Mouse (Mus musculus) limb, embryonic 12.5 days (tissue): ENCODE data around the gene Ptch1. TPM values are rescaled to one million over a fixed set of nuclear protein-coding genes. Genes with fewer than 3 reads are reported as not detected.

ENCODE experiments used
- ATAC-seq: fragments of 200-750 bp; cut with Nextera tagmentation; 2 replicates; pipeline ENCODE4 v1.8.0; 2017; ENCODE audit warnings: low read depth, moderate TSS enrichment; ENCODE audit not compliant: insufficient number of reproducible peaks, insufficient read depth, low FRiP score, low TSS enrichment
- H3K27ac ChIP-seq: fragments of 300-500 bp; sonication (generic); 2 replicates; pipeline ENCODE4 v1.5.1; 2016; ENCODE audit warnings: mild to moderate bottlenecking, moderate library complexity
- H3K27me3 ChIP-seq: fragments of 300-500 bp; sonication (generic); 2 replicates; pipeline ENCODE4 v1.6.1; 2016; ENCODE audit warnings: mild to moderate bottlenecking, moderate library complexity
- H3K36me3 ChIP-seq: fragments of 300-500 bp; sonication (generic); 2 replicates; pipeline ENCODE4 v1.6.1; 2016; ENCODE audit warnings: mild to moderate bottlenecking, moderate library complexity
- H3K4me1 ChIP-seq: fragments of 300-500 bp; sonication (generic); replicated peaks from 2 replicates; pipeline ENCODE4 v1.6.1; 2016
- H3K4me2 ChIP-seq: fragments of 300-500 bp; sonication (generic); 2 replicates; pipeline ENCODE4 v1.6.1; 2016; ENCODE audit warnings: mild to moderate bottlenecking, moderate library complexity
- H3K4me3 ChIP-seq: fragments of 300-500 bp; sonication (generic); replicated peaks from 2 replicates; pipeline ENCODE4 v1.5.1; 2016; ENCODE audit warnings: mild to moderate bottlenecking
- H3K9ac ChIP-seq: fragments of 300-500 bp; sonication (generic); replicated peaks from 2 replicates; pipeline ENCODE4 v1.6.1; 2016; ENCODE audit warnings: mild to moderate bottlenecking, moderate library complexity
- H3K9me3 ChIP-seq: fragments of 300-500 bp; sonication (generic); 2 replicates; pipeline ENCODE4 v1.6.1; 2016; ENCODE audit warnings: mild to moderate bottlenecking, moderate library complexity
- whole genome bisulfite sequencing: fragments of 180-500 bp; shearing (Covaris S2); methylation state at CpG from one replicate; pipeline ENCODE4 v1.1.7; 2016; 5-methylcytosine and 5-hydroxymethylcytosine counted together
- polyA plus RNA-seq: library from polyadenylated mRNA; unstranded; fragments of >200 nt; fragmentation: Nextera tagmentation; extraction: Ambion mirVana; gene quantifications from 2 replicates; pipeline ENCODE4 v1.2.1, GENCODE M21; 2016

Ptch1 gene
- polyA plus RNA-seq, 1 experiment from 2014 or later, result 21.6 TPM

DNA sequence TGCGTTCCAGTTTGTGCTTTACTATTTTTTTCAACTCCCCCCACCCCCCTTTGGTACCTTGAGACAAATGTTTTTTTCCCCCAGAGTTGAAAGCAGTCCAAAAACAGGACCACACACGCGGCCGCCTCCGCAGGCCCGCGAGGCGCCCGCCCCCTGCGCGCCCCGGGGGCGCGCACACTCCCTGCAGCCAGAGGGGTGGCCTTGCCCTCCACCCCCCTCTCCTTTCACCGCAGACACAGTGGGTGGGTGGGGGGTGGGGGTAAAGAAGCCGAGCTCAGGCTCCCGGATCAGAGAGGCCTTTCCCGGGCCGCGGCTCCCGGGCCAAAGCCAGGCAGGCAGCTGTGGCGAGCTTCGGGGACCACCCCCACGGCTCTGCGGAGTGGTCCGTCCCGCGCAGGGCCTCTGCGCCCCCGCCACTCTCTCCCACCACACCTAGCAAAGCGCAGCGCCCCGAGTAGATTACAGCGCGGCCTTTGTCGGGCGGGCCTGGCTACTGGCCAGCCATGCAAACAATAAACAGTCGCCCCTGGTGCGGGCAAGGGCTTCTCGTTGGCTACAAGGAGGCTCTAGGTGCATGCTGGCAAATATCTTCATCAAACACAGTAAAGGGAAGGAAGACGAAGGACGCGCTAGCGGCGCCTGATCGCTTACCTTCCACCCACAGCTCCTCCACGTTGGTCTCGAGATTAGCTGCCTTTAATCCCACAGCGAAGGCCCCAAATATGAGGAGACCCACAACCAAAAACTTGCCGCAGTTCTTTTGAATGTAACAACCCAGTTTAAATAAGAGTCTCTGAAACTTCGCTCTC is 10.2 kb downstream of the Ptch1 start:
- ATAC-seq, result peak; percentile 52
- Histone ChIP-seq H3K9me3 (no peaks in the 10 kb centered on the region), H3K4me1 (peaks cover 45% of the 10 kb centered on the region), H3K4me3 (peak overlapping the region; percentile 98), H3K27ac (peak overlapping the region; percentile 100), H3K4me2 (peak overlapping the region; percentile 97), H3K9ac (peak overlapping the region; percentile 100), H3K27me3 (no peaks in the 10 kb centered on the region), H3K36me3 (peaks cover 17% of the 10 kb centered on the region; the same call in 1 of the 2 replicates)
- WGBS, result under 1% methylated on average over 51 of the region's 51 CpGs

DNA sequence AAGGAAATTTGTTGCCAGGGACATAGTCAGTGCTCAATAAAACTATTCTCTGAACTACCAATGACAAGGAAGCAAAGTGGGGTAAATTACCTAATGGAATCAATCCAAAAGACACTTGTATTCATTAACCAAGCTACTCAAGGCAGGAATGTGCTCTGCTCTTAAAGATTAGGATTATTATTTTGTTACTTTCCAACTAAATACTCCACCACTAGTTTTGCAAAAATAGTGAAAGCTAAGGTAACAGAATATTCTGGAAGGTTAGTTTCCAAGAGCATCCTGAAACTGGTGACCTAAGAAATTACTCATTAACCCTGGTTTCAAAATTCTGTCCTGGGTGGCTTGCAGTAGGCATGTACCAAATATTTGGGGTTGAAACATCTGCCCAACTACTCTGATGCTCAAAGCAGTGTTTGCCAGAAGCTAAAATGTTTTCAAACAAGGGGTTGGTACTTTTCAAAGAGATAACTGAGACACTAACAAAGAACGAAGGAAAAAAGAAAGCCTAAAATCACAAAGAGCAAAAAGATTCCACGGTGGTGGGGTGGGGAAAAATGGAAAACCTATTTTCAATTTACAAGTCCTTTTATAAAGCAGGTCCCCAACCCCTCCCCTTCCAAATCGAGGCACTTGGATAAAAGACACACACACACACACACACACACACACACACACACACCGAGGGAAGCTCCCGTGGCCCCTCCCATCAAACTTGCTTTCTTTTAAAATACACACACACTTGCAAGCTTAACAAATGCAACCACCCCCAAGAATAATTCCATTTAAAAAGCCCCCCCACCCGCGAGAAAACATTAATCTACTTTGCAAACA is 11.0 kb downstream of the Ptch1 start:
- H3K4me2 ChIP-seq, result peak overlapping the region; percentile 97
- H3K27ac ChIP-seq, result peak overlapping the region; percentile 100
- WGBS, result 3% methylated on average over 7 of the region's 7 CpGs
- no peak for ATAC-seq
- peaks cover 53% of the 10 kb centered on the region for H3K4me1 ChIP-seq
- no peaks in the 10 kb centered on the region for H3K9me3 ChIP-seq
- H3K27me3 ChIP-seq, result no peaks in the 10 kb centered on the region
- peak overlapping the region; percentile 98 for H3K4me3 ChIP-seq
- H3K36me3 ChIP-seq, result peaks cover 17% of the 10 kb centered on the region; the same call in 1 of the 2 replicates
- H3K9ac ChIP-seq, result peak overlapping the region; percentile 100

DNA sequence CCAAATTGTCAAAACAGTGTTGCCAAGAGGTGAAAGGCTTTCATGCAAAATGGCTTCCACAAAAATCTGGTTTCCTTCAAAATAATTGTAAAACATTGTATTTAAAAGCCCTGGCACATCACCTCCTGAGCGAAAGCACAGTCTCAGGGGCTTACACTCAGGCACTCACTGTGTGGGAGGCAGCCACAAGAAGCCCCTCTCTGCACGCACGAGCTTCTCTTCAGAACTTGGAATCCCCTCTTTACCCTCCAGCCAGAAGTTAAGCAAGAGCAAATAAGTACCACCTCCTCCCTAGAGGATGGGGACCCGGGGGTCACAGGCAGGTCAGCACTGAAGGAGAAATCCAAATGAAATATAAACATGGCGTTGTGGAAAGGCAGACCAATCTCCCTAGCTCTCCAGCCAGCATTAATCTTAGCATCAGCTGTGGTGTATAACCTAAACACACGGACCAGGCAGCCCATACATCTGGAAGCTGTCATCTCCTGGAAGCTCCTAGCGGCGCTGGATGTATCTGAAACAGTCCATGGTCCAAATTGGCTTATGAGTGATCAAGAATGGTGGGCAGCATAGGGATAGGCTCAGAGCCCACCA is 15.0 kb downstream of the Ptch1 start:
- Histone ChIP-seq H3K4me3 (0 out of 2 replicates have a peak overlapping the region, but pooled peaks have one; percentile 12), H3K9me3 (no peaks in the 10 kb centered on the region), H3K36me3 (peaks cover 17% of the 10 kb centered on the region; the same call in 1 of the 2 replicates), H3K27ac (peak overlapping the region; percentile 53), H3K4me2 (peak overlapping the region; percentile 38), H3K27me3 (no peaks in the 10 kb centered on the region), H3K9ac (0 out of 2 replicates have a peak overlapping the region, but pooled peaks have one; percentile 12), H3K4me1 (peaks cover 91% of the 10 kb centered on the region)
- ATAC-seq, result no peak; the same call in 1 of the 2 replicates
- WGBS, result 20% methylated on average over 8 of the region's 8 CpGs

DNA sequence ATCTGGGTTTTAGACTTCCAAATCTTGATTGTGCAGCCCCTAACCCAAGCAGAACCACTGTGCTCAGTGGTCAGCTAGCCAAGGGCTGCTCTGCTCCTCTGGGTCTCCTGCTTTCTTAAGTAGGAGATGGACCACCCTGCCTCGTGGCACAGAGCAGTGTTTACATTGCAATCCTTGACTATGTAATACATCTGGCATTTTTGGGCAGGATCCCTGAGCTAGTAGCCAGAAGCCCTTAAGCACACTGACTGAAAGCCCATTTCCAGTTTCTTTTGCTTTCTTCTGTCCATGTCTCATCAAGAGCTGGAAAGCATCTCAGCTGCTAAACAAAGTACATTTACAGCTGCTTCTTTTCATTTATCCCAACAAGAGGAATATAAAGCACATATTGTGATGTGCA is 17.0 kb downstream of the Ptch1 start:
- H3K36me3 ChIP-seq, result peaks cover 22% of the 10 kb centered on the region
- H3K4me2 ChIP-seq, result peak overlapping the region; percentile 38
- H3K27ac ChIP-seq, result peak overlapping the region; percentile 30; the same call in 1 of the 2 replicates
- no peak for ATAC-seq
- no peak overlapping the region for H3K4me3 ChIP-seq
- 17% methylated on average over 1 of the region's 1 CpGs for WGBS
- no peaks in the 10 kb centered on the region for H3K27me3 ChIP-seq
- no peaks in the 10 kb centered on the region for H3K9me3 ChIP-seq
- H3K4me1 ChIP-seq, result peaks cover 98% of the 10 kb centered on the region
- no peak overlapping the region for H3K9ac ChIP-seq

DNA sequence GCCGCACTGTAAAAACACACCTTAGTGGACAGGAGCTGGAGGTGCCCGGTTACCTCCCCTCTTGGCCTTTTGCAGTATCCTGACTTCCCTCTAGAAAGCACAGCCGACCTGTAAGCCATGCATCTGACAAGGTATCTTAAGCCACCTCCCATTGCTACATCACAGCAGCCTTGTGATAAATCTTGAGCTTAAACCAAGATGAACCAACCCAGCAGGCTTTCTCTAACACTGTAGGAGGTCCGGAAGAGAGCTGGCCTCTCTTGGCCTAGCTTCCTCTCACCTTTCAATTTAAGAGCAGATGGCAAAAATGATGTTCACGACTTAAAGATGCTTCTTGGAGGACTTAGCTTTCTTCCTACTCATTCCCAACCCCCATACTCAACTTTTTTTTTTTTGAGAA is 17.5 kb downstream of the Ptch1 start:
- 33% methylated on average over 5 of the region's 5 CpGs for WGBS
- no peak overlapping the region for H3K9ac ChIP-seq
- H3K36me3 ChIP-seq, result peaks cover 23% of the 10 kb centered on the region
- peaks cover 98% of the 10 kb centered on the region for H3K4me1 ChIP-seq
- H3K9me3 ChIP-seq, result no peaks in the 10 kb centered on the region
- H3K27ac ChIP-seq, result peak overlapping the region; percentile 29; the same call in 1 of the 2 replicates
- no peak overlapping the region for H3K4me3 ChIP-seq
- no peak for ATAC-seq
- peak overlapping the region; percentile 32 for H3K4me2 ChIP-seq
- no peaks in the 10 kb centered on the region for H3K27me3 ChIP-seq

DNA sequence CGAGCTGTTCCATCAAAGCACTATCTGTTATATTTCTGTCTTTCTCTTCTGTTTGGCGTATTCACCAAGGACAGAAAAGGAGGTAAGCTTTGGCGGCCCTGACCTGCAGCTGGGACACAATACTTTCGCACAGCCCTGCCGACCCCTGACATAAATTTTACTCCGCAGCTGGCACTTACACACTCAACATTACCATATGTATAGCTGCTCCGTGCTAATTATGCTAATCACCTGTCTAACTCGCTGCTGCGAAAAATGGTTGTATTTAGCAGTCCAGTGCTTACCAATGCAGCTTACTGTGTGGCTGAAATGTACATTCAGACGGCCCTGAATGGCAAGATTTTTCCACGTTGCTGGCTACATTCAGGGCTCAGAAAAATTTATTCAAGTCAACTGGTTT is 18.8 kb downstream of the Ptch1 start:
- H3K27ac ChIP-seq, result no peak overlapping the region
- H3K4me3 ChIP-seq, result no peak overlapping the region
- H3K36me3 ChIP-seq, result peaks cover 24% of the 10 kb centered on the region
- peak overlapping the region; percentile 15 for H3K4me2 ChIP-seq
- ATAC-seq, result no peak
- peaks cover 94% of the 10 kb centered on the region for H3K4me1 ChIP-seq
- H3K9me3 ChIP-seq, result no peaks in the 10 kb centered on the region
- no peaks in the 10 kb centered on the region for H3K27me3 ChIP-seq
- no peak overlapping the region for H3K9ac ChIP-seq
- WGBS, result 33% methylated on average over 11 of the region's 11 CpGs

DNA sequence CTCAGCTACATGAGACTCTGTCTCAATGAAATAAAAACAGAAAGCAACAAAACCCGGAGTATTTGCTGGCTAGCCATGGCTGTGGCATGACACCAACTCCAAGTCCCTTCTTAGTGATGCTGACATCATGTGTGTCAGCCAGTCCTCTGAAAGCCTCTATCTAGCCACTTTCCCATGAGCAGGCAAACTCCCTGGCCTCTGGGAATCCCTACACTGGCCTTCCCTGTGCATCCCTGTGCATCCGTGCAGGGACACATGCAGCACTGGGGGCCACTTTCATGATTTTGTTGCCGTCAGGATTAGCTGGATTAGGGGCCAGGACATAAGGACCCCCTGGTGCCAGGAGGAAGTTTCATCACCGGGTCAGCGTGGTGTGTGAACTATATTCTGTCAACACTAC is 20.0 kb downstream of the Ptch1 start:
- Histone ChIP-seq H3K4me1 (peaks cover 88% of the 10 kb centered on the region), H3K9ac (no peak overlapping the region), H3K27me3 (no peaks in the 10 kb centered on the region), H3K4me3 (no peak overlapping the region), H3K9me3 (no peaks in the 10 kb centered on the region), H3K36me3 (peaks cover 26% of the 10 kb centered on the region), H3K27ac (0 out of 2 replicates have a peak overlapping the region, but pooled peaks have one; percentile 29), H3K4me2 (no peak overlapping the region)
- WGBS, result 56% methylated on average over 5 of the region's 5 CpGs
- ATAC-seq, result no peak

DNA sequence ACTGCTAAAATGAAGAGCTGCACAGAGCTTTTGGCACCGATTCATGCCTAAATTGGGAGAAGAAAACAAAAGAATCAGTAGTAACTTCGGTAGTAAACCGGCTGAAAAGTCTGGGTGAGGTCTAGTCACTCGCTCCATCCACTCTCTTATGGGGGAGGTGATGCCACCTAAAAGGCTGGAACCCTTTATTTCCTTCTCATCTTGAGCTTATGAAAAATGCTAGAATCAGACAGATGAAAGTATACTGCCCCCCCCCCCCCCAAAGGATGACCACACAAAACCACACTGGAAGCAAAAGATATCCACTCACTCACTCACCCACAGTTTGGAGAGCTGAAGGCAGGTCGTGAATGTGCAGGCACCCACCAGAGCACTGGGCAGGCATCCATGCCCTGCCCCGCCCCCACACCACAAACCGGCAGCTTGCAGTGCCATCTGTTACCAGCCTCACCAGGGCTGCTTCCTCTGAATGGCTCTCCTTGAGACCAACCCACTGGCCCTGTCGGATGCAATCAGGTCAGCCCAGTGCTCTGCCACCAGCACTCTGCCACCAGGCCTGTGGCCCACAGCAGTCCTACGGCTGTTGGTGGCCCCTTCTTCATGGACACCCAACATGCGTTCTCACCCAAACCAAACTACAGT is 21.0 kb downstream of the Ptch1 start:
- no peak for ATAC-seq
- Histone ChIP-seq H3K27me3 (no peaks in the 10 kb centered on the region), H3K9ac (no peak overlapping the region; the same call in 1 of the 2 replicates), H3K4me3 (no peak overlapping the region), H3K36me3 (peaks cover 35% of the 10 kb centered on the region), H3K4me2 (peak overlapping the region; percentile 6; the same call in 1 of the 2 replicates), H3K27ac (peak overlapping the region; percentile 45; the same call in 1 of the 2 replicates), H3K4me1 (peaks cover 78% of the 10 kb centered on the region), H3K9me3 (no peaks in the 10 kb centered on the region)
- WGBS, result 73% methylated on average over 10 of the region's 10 CpGs

DNA sequence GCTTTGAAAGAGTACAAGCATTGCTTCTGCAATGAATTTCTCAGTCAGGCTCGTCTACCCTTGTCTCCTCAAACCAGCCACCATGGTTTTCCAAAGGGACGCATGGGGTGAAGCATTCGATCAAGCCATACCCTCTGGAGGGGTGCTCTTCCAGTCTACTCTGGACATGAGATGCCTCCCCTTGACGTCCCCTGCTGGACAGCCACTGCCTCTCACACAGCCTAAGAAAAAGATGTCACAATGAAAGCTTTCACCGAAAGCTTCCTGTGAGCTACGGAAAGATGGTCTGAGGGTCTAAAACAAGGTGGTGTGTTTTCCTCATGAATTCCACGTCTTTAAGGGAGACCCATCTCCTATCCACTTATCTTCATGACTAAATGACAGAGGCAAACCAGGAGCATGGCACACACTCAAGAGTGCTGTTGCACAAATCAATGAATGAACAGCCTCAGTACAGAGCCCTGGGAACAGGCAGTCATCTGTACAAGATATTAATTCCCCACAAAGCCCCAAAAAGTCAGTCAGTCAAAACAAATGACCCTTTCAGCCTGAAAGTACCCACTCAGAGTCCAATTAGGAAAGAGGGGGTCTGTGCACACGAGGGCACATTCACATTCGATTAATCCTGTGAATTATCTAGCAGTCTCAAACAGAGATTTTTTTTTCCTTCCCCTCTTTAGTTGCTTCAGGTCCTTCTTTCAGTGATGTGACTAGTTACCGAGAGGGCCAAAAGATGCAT is 21.7 kb downstream of the Ptch1 start:
- Histone ChIP-seq H3K4me3 (no peak overlapping the region), H3K4me1 (peaks cover 71% of the 10 kb centered on the region), H3K36me3 (peaks cover 42% of the 10 kb centered on the region), H3K27ac (peak overlapping the region; percentile 37), H3K4me2 (no peak overlapping the region), H3K27me3 (no peaks in the 10 kb centered on the region), H3K9ac (no peak overlapping the region), H3K9me3 (no peaks in the 10 kb centered on the region)
- ATAC-seq, result no peak
- 72% methylated on average over 10 of the region's 10 CpGs for WGBS

DNA sequence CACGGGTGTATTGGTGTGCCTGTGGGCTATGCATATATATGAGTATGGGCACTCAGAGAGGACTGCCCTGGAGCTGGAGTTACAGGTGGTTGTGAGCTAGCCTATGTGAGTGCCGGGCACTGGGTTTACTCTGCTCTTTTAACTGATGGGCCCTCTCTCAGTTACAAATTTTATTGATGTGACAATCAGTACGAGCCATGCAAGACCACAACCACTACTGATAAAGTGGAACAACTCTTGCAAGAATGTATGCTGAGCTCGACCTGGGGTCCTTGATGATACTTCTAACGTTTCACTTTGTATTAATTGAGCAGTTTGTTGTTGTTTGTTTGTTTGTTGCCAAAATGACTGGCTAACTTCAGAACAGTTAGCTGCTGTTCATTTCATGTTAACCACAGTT is 23.0 kb downstream of the Ptch1 start:
- H3K27ac ChIP-seq, result no peak overlapping the region

More for the DNA sequence above, 23.0 kb downstream of the Ptch1 start:
- Histone ChIP-seq H3K4me3 (no peak overlapping the region), H3K4me2 (no peak overlapping the region), H3K9me3 (no peaks in the 10 kb centered on the region), H3K27me3 (no peaks in the 10 kb centered on the region), H3K9ac (no peak overlapping the region), H3K4me1 (peaks cover 64% of the 10 kb centered on the region), H3K36me3 (peaks cover 51% of the 10 kb centered on the region)
- ATAC-seq, result no peak
- 74% methylated on average over 5 of the region's 5 CpGs for WGBS
